Mouse (Mus musculus): Measurements from ENCODE around the gene Xylt1. TPM values are rescaled to one million over a fixed set of nuclear protein-coding genes. Genes with fewer than 3 reads are reported as not detected.

Gene Xylt1
- polyA plus RNA-seq, 1 experiment from 2014 or later = 2.7 TPM

- WGBS = 83% methylated on average over 8 of the region's 8 CpGs
- no peak overlapping the region for H3K4me2 ChIP-seq (replicated peaks; ENCODE audit: low read depth, low read length)
- ATAC-seq (ENCODE audit: insufficient number of reproducible peaks, insufficient read depth, low FRiP score, low read depth) = no peak
- no peaks in the 10 kb centered on the region for H3K9me3 ChIP-seq (ENCODE audit: control insufficient read depth, low read depth, low read length)
- H3K4me1 ChIP-seq (ENCODE audit: control insufficient read depth, insufficient read depth, low read length) = 0 out of 2 replicates have a peak, but pooled peaks cover 2% of the 10 kb centered on the region
- no peaks in the 10 kb centered on the region for H3K27me3 ChIP-seq (ENCODE audit: control insufficient read depth, insufficient read depth, low read length)
- no peak overlapping the region for H3K9ac ChIP-seq (replicated peaks; ENCODE audit: low read depth, low read length)
- no peaks in the 10 kb centered on the region for H3K36me3 ChIP-seq (ENCODE audit: control insufficient read depth, insufficient read depth, low read length)
- no peak overlapping the region for H3K4me3 ChIP-seq (ENCODE audit: low read depth, low read length)
- H3K27ac ChIP-seq (ENCODE audit: low read length) = no peak overlapping the region
These were observed 115.0 kb downstream of the Xylt1 start for GRCm38 (mm10) chr7:117495751-117496150.

- Histone ChIP-seq H3K9me3 (ENCODE audit: control insufficient read depth, low read depth, low read length) (no peaks in the 10 kb centered on the region), H3K4me3 (ENCODE audit: low read depth, low read length) (no peak overlapping the region), H3K27me3 (ENCODE audit: control insufficient read depth, insufficient read depth, low read length) (no peaks in the 10 kb centered on the region), H3K9ac (replicated peaks; ENCODE audit: low read depth, low read length) (no peak overlapping the region), H3K27ac (ENCODE audit: low read length) (no peak overlapping the region), H3K4me2 (replicated peaks; ENCODE audit: low read depth, low read length) (no peak overlapping the region), H3K36me3 (ENCODE audit: control insufficient read depth, insufficient read depth, low read length) (no peaks in the 10 kb centered on the region), H3K4me1 (ENCODE audit: control insufficient read depth, insufficient read depth, low read length) (0 out of 2 replicates have a peak, but pooled peaks cover 2% of the 10 kb centered on the region)
- WGBS = 77% methylated on average over 2 of the region's 2 CpGs
- no peak for ATAC-seq (ENCODE audit: insufficient number of reproducible peaks, insufficient read depth, low FRiP score, low read depth)
These were observed 117.4 kb downstream of the Xylt1 start for GRCm38 (mm10) chr7:117498173-117498572.

GRCm38 (mm10) chr7:117501355-117502181 is 120.8 kb downstream of the Xylt1 start:
- no peak overlapping the region for H3K9ac ChIP-seq (replicated peaks; ENCODE audit: low read depth, low read length)
- no peaks in the 10 kb centered on the region for H3K36me3 ChIP-seq (ENCODE audit: control insufficient read depth, insufficient read depth, low read length)
- H3K9me3 ChIP-seq (ENCODE audit: control insufficient read depth, low read depth, low read length) = no peaks in the 10 kb centered on the region
- 87% methylated on average over 15 of the region's 15 CpGs for WGBS
- H3K4me2 ChIP-seq (replicated peaks; ENCODE audit: low read depth, low read length) = no peak overlapping the region
- no peak for ATAC-seq (ENCODE audit: insufficient number of reproducible peaks, insufficient read depth, low FRiP score, low read depth)
- no peaks in the 10 kb centered on the region for H3K27me3 ChIP-seq (ENCODE audit: control insufficient read depth, insufficient read depth, low read length)
- no peak overlapping the region for H3K4me3 ChIP-seq (ENCODE audit: low read depth, low read length)
- no peaks in the 10 kb centered on the region for H3K4me1 ChIP-seq (ENCODE audit: control insufficient read depth, insufficient read depth, low read length)
- no peak overlapping the region for H3K27ac ChIP-seq (ENCODE audit: low read length)

GRCm38 (mm10) chr7:117502415-117502814 is 121.6 kb downstream of the Xylt1 start:
- Histone ChIP-seq H3K27ac (ENCODE audit: low read length) (no peak overlapping the region), H3K9ac (replicated peaks; ENCODE audit: low read depth, low read length) (no peak overlapping the region), H3K9me3 (ENCODE audit: control insufficient read depth, low read depth, low read length) (no peaks in the 10 kb centered on the region), H3K4me1 (ENCODE audit: control insufficient read depth, insufficient read depth, low read length) (no peaks in the 10 kb centered on the region), H3K4me3 (ENCODE audit: low read depth, low read length) (no peak overlapping the region), H3K36me3 (ENCODE audit: control insufficient read depth, insufficient read depth, low read length) (no peaks in the 10 kb centered on the region), H3K4me2 (replicated peaks; ENCODE audit: low read depth, low read length) (no peak overlapping the region), H3K27me3 (ENCODE audit: control insufficient read depth, insufficient read depth, low read length) (no peaks in the 10 kb centered on the region)
- ATAC-seq (ENCODE audit: insufficient number of reproducible peaks, insufficient read depth, low FRiP score, low read depth) = no peak
- WGBS = 84% methylated on average over 5 of the region's 5 CpGs

- Histone ChIP-seq H3K27me3 (ENCODE audit: control insufficient read depth, insufficient read depth, low read length) (no peaks in the 10 kb centered on the region), H3K27ac (ENCODE audit: low read length) (no peak overlapping the region), H3K9ac (replicated peaks; ENCODE audit: low read depth, low read length) (no peak overlapping the region), H3K4me1 (ENCODE audit: control insufficient read depth, insufficient read depth, low read length) (no peaks in the 10 kb centered on the region), H3K36me3 (ENCODE audit: control insufficient read depth, insufficient read depth, low read length) (no peaks in the 10 kb centered on the region), H3K4me2 (replicated peaks; ENCODE audit: low read depth, low read length) (no peak overlapping the region), H3K4me3 (ENCODE audit: low read depth, low read length) (no peak overlapping the region), H3K9me3 (ENCODE audit: control insufficient read depth, low read depth, low read length) (no peaks in the 10 kb centered on the region)
- 76% methylated on average over 9 of the region's 9 CpGs for WGBS
- no peak for ATAC-seq (ENCODE audit: insufficient number of reproducible peaks, insufficient read depth, low FRiP score, low read depth)
These were observed 122.9 kb downstream of the Xylt1 start for GRCm38 (mm10) chr7:117503714-117504113.

- H3K27me3 ChIP-seq (ENCODE audit: control insufficient read depth, insufficient read depth, low read length) = no peaks in the 10 kb centered on the region
- H3K27ac ChIP-seq (ENCODE audit: low read length) = no peak overlapping the region
- no peaks in the 10 kb centered on the region for H3K36me3 ChIP-seq (ENCODE audit: control insufficient read depth, insufficient read depth, low read length)
- no peak overlapping the region for H3K9ac ChIP-seq (replicated peaks; ENCODE audit: low read depth, low read length)
- H3K4me3 ChIP-seq (ENCODE audit: low read depth, low read length) = no peak overlapping the region
- no peak; the same call in 1 of the 2 replicates for ATAC-seq (ENCODE audit: insufficient number of reproducible peaks, insufficient read depth, low FRiP score, low read depth)
- H3K4me1 ChIP-seq (ENCODE audit: control insufficient read depth, insufficient read depth, low read length) = no peaks in the 10 kb centered on the region
- H3K4me2 ChIP-seq (replicated peaks; ENCODE audit: low read depth, low read length) = no peak overlapping the region
- H3K9me3 ChIP-seq (ENCODE audit: control insufficient read depth, low read depth, low read length) = no peaks in the 10 kb centered on the region
- 67% methylated on average over 3 of the region's 3 CpGs for WGBS
These were observed 125.0 kb downstream of the Xylt1 start for GRCm38 (mm10) chr7:117505791-117506190.

GRCm38 (mm10) chr7:117507351-117507750 is 126.6 kb downstream of the Xylt1 start:
- Histone ChIP-seq H3K4me3 (ENCODE audit: low read depth, low read length) (no peak overlapping the region), H3K9me3 (ENCODE audit: control insufficient read depth, low read depth, low read length) (no peaks in the 10 kb centered on the region), H3K4me2 (replicated peaks; ENCODE audit: low read depth, low read length) (no peak overlapping the region), H3K36me3 (ENCODE audit: control insufficient read depth, insufficient read depth, low read length) (no peaks in the 10 kb centered on the region), H3K27ac (ENCODE audit: low read length) (no peak overlapping the region), H3K27me3 (ENCODE audit: control insufficient read depth, insufficient read depth, low read length) (no peaks in the 10 kb centered on the region), H3K4me1 (ENCODE audit: control insufficient read depth, insufficient read depth, low read length) (no peaks in the 10 kb centered on the region), H3K9ac (replicated peaks; ENCODE audit: low read depth, low read length) (no peak overlapping the region)
- ATAC-seq (ENCODE audit: insufficient number of reproducible peaks, insufficient read depth, low FRiP score, low read depth) = no peak
- WGBS = 88% methylated on average over 10 of the region's 10 CpGs

- H3K27me3 ChIP-seq (ENCODE audit: control insufficient read depth, insufficient read depth, low read length) = no peaks in the 10 kb centered on the region
- no peak overlapping the region for H3K27ac ChIP-seq (ENCODE audit: low read length)
- no peak for ATAC-seq (ENCODE audit: insufficient number of reproducible peaks, insufficient read depth, low FRiP score, low read depth)
- 45% methylated on average over 8 of the region's 8 CpGs for WGBS
- H3K4me2 ChIP-seq (replicated peaks; ENCODE audit: low read depth, low read length) = no peak overlapping the region
- no peak overlapping the region for H3K4me3 ChIP-seq (ENCODE audit: low read depth, low read length)
- H3K9me3 ChIP-seq (ENCODE audit: control insufficient read depth, low read depth, low read length) = no peaks in the 10 kb centered on the region
- no peaks in the 10 kb centered on the region for H3K4me1 ChIP-seq (ENCODE audit: control insufficient read depth, insufficient read depth, low read length)
- no peak overlapping the region for H3K9ac ChIP-seq (replicated peaks; ENCODE audit: low read depth, low read length)
- no peaks in the 10 kb centered on the region for H3K36me3 ChIP-seq (ENCODE audit: control insufficient read depth, insufficient read depth, low read length)
These were observed 127.3 kb downstream of the Xylt1 start for GRCm38 (mm10) chr7:117508090-117508489.

- Histone ChIP-seq H3K4me1 (ENCODE audit: control insufficient read depth, insufficient read depth, low read length) (no peaks in the 10 kb centered on the region), H3K9ac (replicated peaks; ENCODE audit: low read depth, low read length) (no peak overlapping the region), H3K27me3 (ENCODE audit: control insufficient read depth, insufficient read depth, low read length) (no peaks in the 10 kb centered on the region), H3K27ac (ENCODE audit: low read length) (no peak overlapping the region), H3K4me3 (ENCODE audit: low read depth, low read length) (no peak overlapping the region), H3K36me3 (ENCODE audit: control insufficient read depth, insufficient read depth, low read length) (no peaks in the 10 kb centered on the region), H3K4me2 (replicated peaks; ENCODE audit: low read depth, low read length) (no peak overlapping the region), H3K9me3 (ENCODE audit: control insufficient read depth, low read depth, low read length) (no peaks in the 10 kb centered on the region)
- WGBS = 74% methylated on average over 2 of the region's 2 CpGs
- ATAC-seq (ENCODE audit: insufficient number of reproducible peaks, insufficient read depth, low FRiP score, low read depth) = no peak
These were observed 129.3 kb downstream of the Xylt1 start for GRCm38 (mm10) chr7:117510113-117510512.

Measured in stomach, embryonic 14.5 days (tissue).